ENCODE assay signal across 8 mouse cellular contexts in genomic region chr4:99572841-99573642, GRCm38 (mm10).
A peak's percentile ranks its signal among the peaks of the same experiment; 100 is the strongest.
DNase-seq lines count a peak whose midpoint lies in the region; ATAC-seq and TF ChIP-seq lines count a peak whose summit lies in the region.

No protein-coding gene starts in this region.

- peak; percentile 41 for DNase-seq in ES-CJ7 (ENCODE audit: low read depth, low spot score)
- DNase-seq in brain, embryonic 14.5 days (ENCODE audit: low read depth), result peak; percentile 94
- DNase-seq in heart, postnatal 36 days, result peak; percentile 4 to 11
- peak; percentile 4 to 46 for DNase-seq in left cerebral cortex, postnatal 10 days (ENCODE audit: extremely low spot score in 1 of 2, low spot score in 2 of 2)
- no peak for DNase-seq in spleen, adult 18-20 months
- no peak for DNase-seq in thymus, adult 2 months

- peak; percentile 74 for ATAC-seq in forebrain, embryonic 12.5 days (ENCODE audit: low FRiP score)
- ATAC-seq in midbrain, embryonic 15.5 days (replicated peaks), result peak; percentile 83

- H3K9ac ChIP-seq in forebrain, embryonic 12.5 days, result peak overlapping the region; percentile 9
- peak overlapping the region; percentile 43 for H3K9ac ChIP-seq in midbrain, embryonic 15.5 days

- H3K27me3 ChIP-seq in forebrain, embryonic 12.5 days, result peaks cover 83% of the 10 kb centered on the region
- peaks cover 72% of the 10 kb centered on the region for H3K27me3 ChIP-seq in midbrain, embryonic 15.5 days (replicated peaks)
- no peaks in the 10 kb centered on the region for H3K27me3 ChIP-seq in thymus, adult 2 months (ENCODE audit: control insufficient read depth, insufficient read depth, low read length)

- no peaks in the 10 kb centered on the region for H3K36me3 ChIP-seq in forebrain, embryonic 12.5 days (replicated peaks)
- no peaks in the 10 kb centered on the region for H3K36me3 ChIP-seq in midbrain, embryonic 15.5 days (replicated peaks)
- H3K36me3 ChIP-seq in thymus, adult 2 months (ENCODE audit: control insufficient read depth, insufficient read depth, low read length), result no peaks in the 10 kb centered on the region

- 0 out of 2 replicates have a peak, but pooled peaks cover 6% of the 10 kb centered on the region for H3K9me3 ChIP-seq in forebrain, embryonic 12.5 days
- H3K9me3 ChIP-seq in midbrain, embryonic 15.5 days, result no peaks in the 10 kb centered on the region

- no peak for TF ChIP-seq CTCF in brain, embryonic 14.5 days (IDR thresholded peaks at IDR 0.05; ENCODE audit: borderline replicate concordance, extremely low read depth, insufficient read depth, insufficient read length)
- TF ChIP-seq CTCF in thymus, adult 2 months (IDR thresholded peaks at IDR 0.05; ENCODE audit: borderline replicate concordance, control insufficient read depth, extremely low read depth, insufficient read depth, low read length, poor library complexity), result no peak

- H3K4me2 ChIP-seq in forebrain, embryonic 12.5 days, result peak overlapping the region; percentile 57
- peak overlapping the region; percentile 56 for H3K4me2 ChIP-seq in midbrain, embryonic 15.5 days

- WGBS in forebrain, embryonic 12.5 days, result under 1% methylated on average over 33 of the region's 33 CpGs
- WGBS in midbrain, embryonic 15.5 days, result 1% methylated on average over 33 of the region's 33 CpGs
- 15% methylated on average over 33 of the region's 33 CpGs for WGBS in thymus, adult 2 months

- H3K27ac ChIP-seq in forebrain, embryonic 12.5 days, result 0 out of 2 replicates have a peak overlapping the region, but pooled peaks have one; percentile 38
- H3K27ac ChIP-seq in midbrain, embryonic 15.5 days, result peak overlapping the region; percentile 20; the same call in 1 of the 2 replicates
- H3K27ac ChIP-seq in thymus, adult 2 months (ENCODE audit: control insufficient read depth, insufficient read depth, low read length), result no peak overlapping the region

- intact Hi-C loops in heart, postnatal 36 days (cut with DNase I), result no loop called here
- intact Hi-C loops in left cerebral cortex, postnatal 10 days (cut with DNase I), result loop anchor here (5.0 kb wide), 1 partner anchor 84 kb away; the partner anchor contains the start of gene Foxd3

- peak overlapping the region; percentile 26 for H3K4me3 ChIP-seq in forebrain, embryonic 12.5 days (replicated peaks)
- H3K4me3 ChIP-seq in midbrain, embryonic 15.5 days, result peak overlapping the region; percentile 32
- H3K4me3 ChIP-seq in thymus, adult 2 months (ENCODE audit: control insufficient read depth, insufficient read depth, low read length), result no peak overlapping the region

- TF ChIP-seq POLR2A in brain, embryonic 14.5 days (IDR thresholded peaks at IDR 0.05; ENCODE audit: borderline replicate concordance, extremely low read depth, insufficient read depth, insufficient read length, poor library complexity, severe bottlenecking), result no peak
- no peak for TF ChIP-seq POLR2A in thymus, adult 2 months (IDR thresholded peaks at IDR 0.05; ENCODE audit: control insufficient read depth, extremely low read depth, insufficient read depth, low read length, poor library complexity)

- H3K4me1 ChIP-seq in forebrain, embryonic 12.5 days, result peaks cover 28% of the 10 kb centered on the region
- peaks cover 16% of the 10 kb centered on the region for H3K4me1 ChIP-seq in midbrain, embryonic 15.5 days
- H3K4me1 ChIP-seq in thymus, adult 2 months (replicated peaks; ENCODE audit: control insufficient read depth, insufficient read depth, low read length), result no peaks in the 10 kb centered on the region

Comparison
In these comparisons a context has a peak if more than half of its experiments do, and no peak if none do; other contexts are left out.
1. DNase-seq: peak in ES-CJ7 (single experiment), brain, embryonic 14.5 days (single experiment), heart, postnatal 36 days (2 of 2) and left cerebral cortex, postnatal 10 days (2 of 2); none in spleen, adult 18-20 months (0 of 2) and thymus, adult 2 months (single experiment).